27 mouse cellular contexts compared by ENCODE assay signal in genomic region chr13:102691408-102692150, GRCm38 (mm10). TPM values are rescaled to one million over a fixed set of nuclear protein-coding genes. Genes with fewer than 3 reads are reported as not detected.
DNase-seq lines count a peak whose midpoint lies in the region; ATAC-seq and TF ChIP-seq lines count a peak whose summit lies in the region.
"Had no signal": no experiment of that assay in that cellular context is flagged by ENCODE, and none has a peak within 500 bp of the region (broad histone marks: within the 10 kb centered on the region; RNA-seq: fewer than 3 reads in every experiment).

No protein-coding gene starts in this region.

- no peaks in the 10 kb centered on the region for H3K36me3 ChIP-seq in forebrain, embryonic 14.5 days (ENCODE audit: control insufficient read depth, insufficient read depth, low read length)
- no peaks in the 10 kb centered on the region for H3K36me3 ChIP-seq in forebrain, embryonic 13.5 days (ENCODE audit: poor library complexity, severe bottlenecking)
- no peaks in the 10 kb centered on the region for H3K36me3 ChIP-seq in midbrain, embryonic 14.5 days (ENCODE audit: control insufficient read depth, insufficient read depth, low read length)
- no peaks in the 10 kb centered on the region for H3K36me3 ChIP-seq in midbrain, postnatal 0 days (ENCODE audit: insufficient read depth, low read length)
- no peaks in the 10 kb centered on the region for H3K36me3 ChIP-seq in macrophage (ENCODE audit: inconsistent target)
- H3K36me3 ChIP-seq: embryonic facial prominence, embryonic 12.5 days; embryonic facial prominence, embryonic 15.5 days; heart, embryonic 12.5 days; heart, embryonic 15.5 days; hindbrain, embryonic 10.5 days; hindbrain, embryonic 13.5 days had no signal

- no peak for TF ChIP-seq CTCF in midbrain, postnatal 0 days (IDR thresholded peaks at IDR 0.05)

- no peak overlapping the region for H3K4me2 ChIP-seq in forebrain, embryonic 14.5 days (ENCODE audit: low read length)
- H3K4me2 ChIP-seq in forebrain, embryonic 13.5 days: no peak overlapping the region
- no peak overlapping the region for H3K4me2 ChIP-seq in midbrain, embryonic 14.5 days (ENCODE audit: low read length)
- no peak overlapping the region for H3K4me2 ChIP-seq in midbrain, postnatal 0 days (ENCODE audit: low read depth, low read length, poor library complexity, severe bottlenecking)
- H3K4me2 ChIP-seq: embryonic facial prominence, embryonic 12.5 days; embryonic facial prominence, embryonic 15.5 days; heart, embryonic 12.5 days; heart, embryonic 15.5 days; hindbrain, embryonic 13.5 days had no signal

- no peaks in the 10 kb centered on the region for H3K27me3 ChIP-seq in forebrain, embryonic 14.5 days (replicated peaks; ENCODE audit: control insufficient read depth, insufficient read depth, low read length)
- no peaks in the 10 kb centered on the region for H3K27me3 ChIP-seq in forebrain, embryonic 13.5 days
- no peaks in the 10 kb centered on the region for H3K27me3 ChIP-seq in midbrain, embryonic 14.5 days (ENCODE audit: control insufficient read depth, insufficient read depth, low read length)
- no peaks in the 10 kb centered on the region for H3K27me3 ChIP-seq in midbrain, postnatal 0 days (ENCODE audit: insufficient read depth, low read length)
- H3K27me3 ChIP-seq: embryonic facial prominence, embryonic 12.5 days; embryonic facial prominence, embryonic 15.5 days; heart, embryonic 12.5 days; heart, embryonic 15.5 days; hindbrain, embryonic 13.5 days had no signal

- H3K79me2 ChIP-seq in macrophage (ENCODE audit: inconsistent target): peaks cover 59% of the 10 kb centered on the region

- H3K4me3 ChIP-seq in forebrain, embryonic 14.5 days (ENCODE audit: low read depth, low read length): no peak overlapping the region
- H3K4me3 ChIP-seq in forebrain, embryonic 13.5 days: no peak overlapping the region
- no peak overlapping the region for H3K4me3 ChIP-seq in midbrain, embryonic 14.5 days (replicated peaks; ENCODE audit: low read depth, low read length)
- no peak overlapping the region for H3K4me3 ChIP-seq in midbrain, postnatal 0 days (ENCODE audit: low read depth, low read length)
- H3K4me3 ChIP-seq in macrophage (ENCODE audit: inconsistent target): no peak overlapping the region
- H3K4me3 ChIP-seq: embryonic facial prominence, embryonic 12.5 days; embryonic facial prominence, embryonic 15.5 days; gastrocnemius, adult 2 months; heart, embryonic 12.5 days; heart, embryonic 15.5 days; hindbrain, embryonic 10.5 days; hindbrain, embryonic 13.5 days had no signal

- ATAC-seq in forebrain, embryonic 14.5 days: peak; percentile 60; the same call in 1 of the 2 replicates
- no peak for ATAC-seq in forebrain, embryonic 13.5 days
- ATAC-seq in midbrain, embryonic 14.5 days (ENCODE audit: low FRiP score, low TSS enrichment): no peak
- no peak for ATAC-seq in midbrain, postnatal 0 days (ENCODE audit: low FRiP score)
- ATAC-seq: activated CD4-positive, CD25-positive, alpha-beta regulatory T cell, adult 4 months; forebrain, embryonic 16.5 days had no signal

- H3K27ac ChIP-seq in forebrain, embryonic 14.5 days (ENCODE audit: low read depth, low read length): no peak overlapping the region
- H3K27ac ChIP-seq in forebrain, embryonic 13.5 days: no peak overlapping the region
- H3K27ac ChIP-seq in midbrain, embryonic 14.5 days (replicated peaks; ENCODE audit: low read depth, low read length): 0 out of 2 replicates have a peak overlapping the region, but pooled peaks have one; percentile 28
- H3K27ac ChIP-seq in midbrain, postnatal 0 days (ENCODE audit: low read depth, low read length): no peak overlapping the region
- peak overlapping the region; percentile 100 for H3K27ac ChIP-seq in macrophage
- H3K27ac ChIP-seq: embryonic facial prominence, embryonic 12.5 days; embryonic facial prominence, embryonic 15.5 days; gastrocnemius, adult 2 months; hindbrain, embryonic 10.5 days; hindbrain, embryonic 13.5 days had no signal

- H3K9ac ChIP-seq in forebrain, embryonic 14.5 days (ENCODE audit: low read length): no peak overlapping the region
- no peak overlapping the region for H3K9ac ChIP-seq in forebrain, embryonic 13.5 days
- no peak overlapping the region for H3K9ac ChIP-seq in midbrain, embryonic 14.5 days (replicated peaks; ENCODE audit: low read length)
- H3K9ac ChIP-seq in midbrain, postnatal 0 days (replicated peaks; ENCODE audit: low read length, poor library complexity, severe bottlenecking): no peak overlapping the region
- H3K9ac ChIP-seq: embryonic facial prominence, embryonic 12.5 days; embryonic facial prominence, embryonic 15.5 days; heart, embryonic 12.5 days; heart, embryonic 15.5 days; hindbrain, embryonic 13.5 days had no signal

- DNase-seq in forebrain, embryonic 14.5 days (ENCODE audit: low spot score): no peak
- DNase-seq in midbrain, embryonic 14.5 days: no peak
- DNase-seq in midbrain, postnatal 0 days (ENCODE audit: low spot score): no peak
- peak; percentile 16 for DNase-seq in R1 (ENCODE audit: low read depth, low spot score)
- no peak for DNase-seq in right cerebral cortex, postnatal 25 days
- no peak for DNase-seq in frontal cortex, postnatal 25 days (ENCODE audit: low spot score in 2 of 2)
- DNase-seq: adrenal gland, adult 8-10 months; adrenal gland, postnatal 25 days; cerebellum, adult 11 months; cerebellum, adult 2 months; cerebellum, adult 9-11 months; cerebellum, postnatal 25 days; gastrocnemius, adult 2 months; gastrocnemius, postnatal 14 days; heart, adult 18-20 months; heart, postnatal 10 days; heart, postnatal 36 days had no signal

- H3K9me3 ChIP-seq in forebrain, embryonic 14.5 days (replicated peaks; ENCODE audit: control insufficient read depth, low read length): no peaks in the 10 kb centered on the region
- no peaks in the 10 kb centered on the region for H3K9me3 ChIP-seq in forebrain, embryonic 13.5 days (replicated peaks)
- H3K9me3 ChIP-seq in midbrain, embryonic 14.5 days (ENCODE audit: control insufficient read depth, low read length): no peaks in the 10 kb centered on the region
- H3K9me3 ChIP-seq in midbrain, postnatal 0 days (ENCODE audit: low read length): no peaks in the 10 kb centered on the region
- H3K9me3 ChIP-seq: embryonic facial prominence, embryonic 12.5 days; embryonic facial prominence, embryonic 15.5 days; heart, embryonic 12.5 days; heart, embryonic 15.5 days; hindbrain, embryonic 10.5 days; hindbrain, embryonic 13.5 days had no signal

- WGBS in forebrain, embryonic 14.5 days: 26% methylated on average over 11 of the region's 11 CpGs
- 49% methylated on average over 11 of the region's 11 CpGs for WGBS in forebrain, embryonic 13.5 days
- WGBS in midbrain, embryonic 14.5 days: 50% methylated on average over 11 of the region's 11 CpGs
- WGBS in midbrain, postnatal 0 days: 47% methylated on average over 11 of the region's 11 CpGs
- WGBS in macrophage (ENCODE audit: missing documents): 93% methylated on average over 11 of the region's 11 CpGs

- H3K4me1 ChIP-seq in forebrain, embryonic 14.5 days (ENCODE audit: control insufficient read depth, insufficient read depth, low read length): peaks cover 3% of the 10 kb centered on the region; the same call in 1 of the 2 replicates
- H3K4me1 ChIP-seq in forebrain, embryonic 13.5 days: peaks cover 14% of the 10 kb centered on the region
- peaks cover 8% of the 10 kb centered on the region for H3K4me1 ChIP-seq in midbrain, embryonic 14.5 days (ENCODE audit: control insufficient read depth, insufficient read depth, low read length)
- no peaks in the 10 kb centered on the region for H3K4me1 ChIP-seq in midbrain, postnatal 0 days (ENCODE audit: insufficient read depth, low read length)
- H3K4me1 ChIP-seq: embryonic facial prominence, embryonic 12.5 days; embryonic facial prominence, embryonic 15.5 days had no signal

RNA-seq across cellular contexts. Expression of gene Cd180, which starts 1.8 kb away (rescaled TPM):
- polyA plus RNA-seq in forebrain, embryonic 14.5 days (2014; fragmentation: Nextera tagmentation; extraction: Ambion mirVana): 0.66 and 1.8 TPM in 2 replicates
- 0.38 and 0.40 TPM in 2 replicates for polyA plus RNA-seq in forebrain, embryonic 13.5 days (2015; fragmentation: Nextera tagmentation; extraction: Ambion mirVana)
- polyA plus RNA-seq in midbrain, embryonic 14.5 days (2014; fragmentation: Nextera tagmentation; extraction: Ambion mirVana): 0.62 and 1.0 TPM in 2 replicates
- total RNA-seq in midbrain, postnatal 0 days (2014; rRNA removed): 1.3 and 3.2 TPM in 2 replicates
- 0.58 and 0.60 TPM in 2 replicates for polyA plus RNA-seq in midbrain, postnatal 0 days (2015; fragmentation: Nextera tagmentation; extraction: Ambion mirVana)
- 1,000 to 10,000 TPM in 1 of 26 experiments, 100 to 1,000 TPM in 25; 201 to 1,028 (median 508) TPM for total RNA-seq in macrophage (2018; cell fraction: chromatin; rRNA removed)
- 100 to 1,000 TPM; 376 to 879 (median 604) TPM for total RNA-seq in macrophage (2018; cell fraction: cytosol; rRNA removed)
- 1,000 to 10,000 TPM in 4 of 26 experiments, 100 to 1,000 TPM in 22; 480 to 1,145 (median 738) TPM for total RNA-seq in macrophage (2018; cell fraction: nucleus; rRNA removed)
- polyA plus RNA-seq in macrophage (2018): 303 to 726 TPM (median 382 TPM) in 3 replicates

Comparison
In these comparisons a context has a peak if more than half of its experiments do, and no peak if none do; other contexts are left out.
1. H3K27ac ChIP-seq: peak in midbrain, embryonic 14.5 days (single experiment) and macrophage (single experiment); none in forebrain, embryonic 14.5 days (single experiment), forebrain, embryonic 13.5 days (single experiment) and midbrain, postnatal 0 days (single experiment).
2. RNA of gene Cd180, which starts 1.8 kb away (polyA plus RNA-seq): 303 to 726 TPM in macrophage; 0.62 to 1.0 TPM in midbrain, embryonic 14.5 days, 0.66 to 1.8 TPM in forebrain, embryonic 14.5 days, 0.58 to 0.60 TPM in midbrain, postnatal 0 days and 0.38 to 0.40 TPM in forebrain, embryonic 13.5 days; every median in the first group is over 100 times any median in the second.